Mouse (Mus musculus): ENCODE measurements around the gene Tctex1d4.

Tctex1d4 gene

DNA sequence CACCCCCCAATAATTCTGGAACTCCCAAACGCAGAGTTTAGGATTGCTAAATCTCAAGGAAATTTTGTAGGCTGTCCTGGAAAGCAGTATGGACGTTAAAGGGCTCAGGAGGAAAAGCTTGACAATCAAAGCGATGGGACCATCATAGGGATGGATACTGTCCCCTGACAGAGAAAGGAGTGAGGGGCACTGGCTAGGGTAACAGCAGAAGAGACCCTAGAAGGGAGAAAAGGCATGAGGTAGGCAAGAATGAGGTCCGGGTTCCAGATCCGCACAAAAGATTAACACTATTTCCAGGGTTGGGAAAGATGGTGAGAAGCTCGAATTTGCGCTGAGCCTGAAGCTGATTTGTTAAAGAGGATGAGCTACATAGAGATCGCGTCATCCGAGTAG lies 6.5 kb upstream of the Tctex1d4 start:
- no peak for DNase-seq (ENCODE audit: low spot score in 2 of 2)

- DNase-seq (ENCODE audit: low spot score in 2 of 2), result peak; percentile 83 to 92
Observed at GRCm38 (mm10) chr4:117120445-117121414, 5.9 kb upstream of the Tctex1d4 start.

DNA sequence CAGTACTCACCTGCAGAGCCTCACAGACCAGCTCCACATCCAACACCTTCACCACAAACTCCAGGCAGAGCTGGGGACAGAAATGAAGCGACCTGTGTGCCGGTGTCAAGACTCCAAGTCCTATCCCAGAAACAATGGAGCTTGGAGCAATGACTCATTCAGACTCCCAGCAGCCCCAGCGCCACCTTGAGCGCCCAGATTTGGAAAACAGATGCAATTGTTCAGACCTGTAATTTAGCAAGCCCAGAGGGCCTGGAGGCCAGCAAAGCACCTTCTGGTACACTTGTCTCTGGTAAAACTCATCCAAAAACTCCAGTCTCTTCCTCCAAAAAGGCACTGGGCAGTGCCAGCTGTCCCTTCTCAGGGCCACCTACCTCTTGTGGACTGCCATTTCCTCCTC lies 4.4 kb upstream of the Tctex1d4 start:
- DNase-seq (ENCODE audit: low spot score in 2 of 2), result no peak

GRCm38 (mm10) chr4:117123546-117124217 lies 2.9 kb upstream of the Tctex1d4 start:
- DNase-seq (ENCODE audit: low spot score in 2 of 2), result no peak

DNA sequence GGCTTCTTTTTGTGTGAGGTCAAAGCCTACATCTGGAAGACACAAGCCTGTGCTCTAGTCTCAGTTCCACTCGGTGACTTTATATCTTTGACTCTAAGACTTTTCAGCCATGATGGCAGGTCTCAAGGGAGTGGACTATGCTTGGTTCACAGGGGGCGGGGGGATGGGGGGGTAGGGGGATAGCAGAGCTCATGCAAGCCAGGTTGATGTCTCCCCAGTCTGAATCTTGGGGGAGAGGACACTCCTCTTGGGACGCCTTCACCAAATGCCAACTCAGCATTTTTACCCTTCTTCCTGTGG lies 2.4 kb upstream of the Tctex1d4 start:
- no peak for DNase-seq (ENCODE audit: low spot score in 2 of 2)

DNA sequence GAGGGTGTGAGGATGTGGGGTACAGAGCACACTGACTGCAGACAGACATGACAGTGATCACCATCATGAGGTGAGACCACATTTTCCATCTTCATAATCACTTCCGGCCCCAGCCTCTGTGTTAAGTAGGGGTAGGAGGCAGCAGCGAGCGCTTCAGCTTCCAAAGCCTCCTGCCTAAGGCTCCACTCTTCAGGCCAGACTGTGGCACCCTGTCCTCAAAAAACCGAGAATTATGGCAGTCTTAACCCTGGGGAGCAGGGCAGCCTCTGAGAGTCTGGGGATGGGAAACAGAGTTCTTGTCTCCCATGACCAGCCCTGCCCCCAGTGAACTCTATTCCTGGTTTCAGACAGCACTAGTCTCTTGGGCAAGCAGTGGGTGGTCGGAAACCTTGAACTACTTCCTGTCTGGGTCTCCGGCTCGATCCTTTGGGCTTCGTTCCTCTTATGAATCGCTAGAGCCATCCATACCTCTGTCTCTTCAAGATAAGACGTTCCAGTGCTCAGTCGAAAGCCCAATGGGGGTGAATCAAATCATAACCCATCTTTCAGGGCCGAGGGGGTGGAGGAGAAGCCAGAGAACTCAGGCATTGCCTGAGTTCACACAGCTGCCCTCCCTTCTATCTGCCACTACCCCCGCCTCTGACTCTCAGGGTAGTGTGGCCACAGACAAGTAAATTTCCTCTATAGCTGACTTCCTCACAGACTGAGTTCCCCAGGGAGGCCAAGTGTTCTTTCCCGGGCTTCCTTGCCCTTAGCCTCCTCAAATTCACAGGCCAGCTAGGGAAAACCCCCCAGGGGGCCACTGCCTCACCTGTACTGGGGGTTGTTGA lies 1.9 kb upstream of the Tctex1d4 start:
- peak; percentile 70 to 77 for DNase-seq (ENCODE audit: low spot score in 2 of 2)

DNA sequence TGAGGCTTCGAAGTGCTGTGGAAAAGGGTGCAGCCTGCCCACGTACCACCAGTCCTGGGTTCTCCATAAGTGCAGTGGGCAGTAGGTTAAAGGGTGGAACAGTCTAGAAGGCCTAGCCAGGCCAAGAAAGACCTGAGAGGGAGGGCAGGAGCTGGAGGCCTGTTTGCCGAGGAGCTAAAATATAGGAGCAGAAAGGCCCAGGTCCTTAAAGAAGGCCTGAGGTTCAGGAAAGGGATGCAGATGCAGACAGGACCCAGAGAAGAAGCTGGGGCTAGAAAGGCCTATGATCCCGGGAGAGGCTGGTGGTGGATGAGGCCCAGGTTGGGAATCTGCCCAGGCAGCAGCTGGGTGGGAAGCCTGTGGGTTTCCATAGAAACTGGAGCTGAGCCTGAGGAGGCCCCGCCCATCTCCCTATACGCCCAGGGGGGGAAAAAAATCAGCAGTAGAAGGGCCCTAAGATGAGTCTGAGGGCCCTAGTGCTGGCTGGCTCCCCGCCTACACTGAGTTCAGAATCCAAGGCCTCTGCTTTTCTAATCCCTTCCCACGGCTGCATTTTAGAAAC lies 1.2 kb upstream of the Tctex1d4 start, which contains the start of gene Btbd19:
Btbd19 (minus strand) TSS at position 378 of the 562 bp plus-strand sequence.
- peak in 1 of 2 experiments; percentile 18 for DNase-seq (ENCODE audit: low spot score in 2 of 2)

GRCm38 (mm10) chr4:117125910-117126674 lies 502 bp upstream of the Tctex1d4 start:
- peak; percentile 62 for DNase-seq (ENCODE audit: low spot score in 2 of 2)

DNA sequence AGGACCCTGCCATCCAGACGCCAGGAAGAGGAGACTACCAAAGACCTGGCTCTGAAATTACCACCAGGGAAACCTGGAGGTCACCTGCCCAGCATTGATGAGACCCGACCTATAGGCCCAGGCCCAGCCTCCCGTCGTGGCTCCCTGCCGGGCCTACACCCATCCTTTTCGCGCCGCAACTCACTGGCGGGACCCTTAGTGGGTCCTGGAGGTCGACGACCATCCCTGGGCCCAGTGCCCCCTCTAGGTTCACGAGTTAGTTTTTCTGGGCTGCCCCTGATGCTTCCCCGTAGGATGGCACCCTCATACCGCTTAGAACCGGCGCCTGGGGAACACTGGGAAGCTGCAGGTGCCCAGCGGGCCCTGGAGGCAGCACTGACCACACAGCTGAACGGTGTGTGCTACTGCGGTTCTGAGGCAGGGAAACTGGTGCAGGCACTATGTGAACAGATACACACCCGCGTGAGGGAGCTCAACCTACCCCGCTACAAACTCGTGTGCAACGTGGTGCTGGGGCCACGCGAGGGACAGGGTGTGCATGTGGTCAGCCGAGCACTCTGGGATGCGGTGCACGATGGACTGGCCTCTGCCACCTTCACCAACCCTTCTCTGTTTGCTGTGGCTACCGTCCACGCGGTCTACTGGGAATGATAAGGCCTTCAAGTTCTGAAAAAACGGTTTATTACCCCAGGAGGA lies 1.5 kb downstream of the Tctex1d4 start:
- DNase-seq (ENCODE audit: low spot score in 2 of 2), result no peak

DNA sequence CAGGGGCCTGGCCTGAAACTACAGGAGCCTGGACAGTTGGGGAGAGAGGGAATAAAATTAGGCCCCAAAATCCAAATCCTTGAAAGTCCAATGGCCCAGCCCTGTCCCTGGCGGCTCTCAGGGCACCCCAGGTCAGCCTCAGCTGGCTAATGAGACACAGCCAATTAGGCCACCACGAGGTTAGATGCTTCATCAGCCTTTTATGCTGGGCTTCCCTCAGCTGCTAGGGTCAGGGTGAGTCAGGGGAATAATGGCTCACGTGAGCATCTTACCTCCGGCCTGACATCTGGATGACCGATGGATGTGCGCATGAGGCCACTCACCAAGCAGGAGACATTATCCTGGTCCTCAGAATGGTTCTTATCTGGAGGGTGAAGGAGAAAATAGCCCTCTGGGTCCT lies 4.2 kb downstream of the Tctex1d4 start:
- no peak for DNase-seq (ENCODE audit: low spot score in 2 of 2)

GRCm38 (mm10) chr4:117131198-117131597 lies 4.6 kb downstream of the Tctex1d4 start:
- no peak for DNase-seq (ENCODE audit: low spot score in 2 of 2)

- DNase-seq (ENCODE audit: low spot score in 2 of 2), result no peak
Observed at GRCm38 (mm10) chr4:117131890-117132793, 5.5 kb downstream of the Tctex1d4 start.

DNA sequence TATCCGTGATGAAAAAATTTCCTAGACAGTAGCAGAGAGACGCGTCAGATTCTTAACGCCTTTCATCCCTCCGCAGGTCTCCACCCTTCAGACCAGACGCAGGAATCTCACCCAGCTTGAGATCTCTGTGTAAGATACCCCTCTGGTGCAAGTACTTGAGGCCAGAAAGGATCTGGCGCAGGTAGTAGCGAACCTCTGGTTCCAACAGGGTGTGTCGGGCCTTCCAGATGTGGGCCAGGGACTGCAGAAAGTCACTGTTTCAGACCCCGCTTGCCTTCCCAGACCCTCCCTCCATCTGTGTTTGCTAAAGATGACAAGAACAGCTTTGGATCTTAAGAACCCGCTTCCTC lies 6.2 kb downstream of the Tctex1d4 start:
- DNase-seq (ENCODE audit: low spot score in 2 of 2), result no peak

- no peak for DNase-seq (ENCODE audit: low spot score in 2 of 2)
Observed at GRCm38 (mm10) chr4:117133366-117133796, 6.8 kb downstream of the Tctex1d4 start.

DNA sequence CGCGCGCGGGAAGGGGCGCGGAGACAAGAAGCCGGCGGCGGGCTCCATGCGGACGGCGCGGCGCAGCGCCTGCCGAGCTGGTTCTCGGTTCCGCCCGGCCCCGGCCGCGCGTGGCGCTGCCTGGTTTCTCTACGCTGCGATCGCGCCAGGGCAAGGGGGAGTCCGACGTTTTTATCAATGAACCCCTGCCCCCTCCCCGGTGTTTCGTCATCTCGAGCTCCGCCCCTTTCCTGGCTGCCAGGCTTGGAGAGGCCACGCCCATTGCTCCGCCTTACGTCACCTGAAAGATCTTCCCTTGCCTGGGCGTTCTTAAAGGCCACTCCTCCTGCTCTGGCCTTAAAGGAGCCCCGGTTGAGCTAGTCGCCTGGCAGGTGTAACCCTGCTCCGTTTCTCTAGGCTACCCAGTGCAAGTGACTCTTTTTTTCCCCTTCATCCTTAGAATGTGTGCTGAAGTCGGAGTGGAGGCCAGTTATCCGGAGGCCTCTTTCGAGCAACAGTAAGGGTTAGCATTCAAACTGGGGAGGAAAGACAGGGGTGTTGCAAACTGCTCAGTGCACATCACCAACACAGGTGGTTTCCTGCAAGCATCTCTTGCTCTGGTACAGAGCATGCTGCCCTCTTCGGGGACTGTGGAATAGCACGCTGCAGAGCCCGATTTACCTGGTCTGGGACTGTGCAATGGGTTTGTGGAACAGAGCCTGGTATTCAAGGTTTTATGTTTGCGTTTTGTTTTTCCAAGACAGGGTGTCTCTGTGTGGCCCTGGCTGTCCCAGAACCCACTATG lies 7.4 kb downstream of the Tctex1d4 start, which contains the start of gene Plk3:
Plk3 (minus strand) TSS at position 147 of the 784 bp plus-strand sequence.
- DNase-seq (ENCODE audit: low spot score in 2 of 2), result peak; percentile 95 to 96

DNA sequence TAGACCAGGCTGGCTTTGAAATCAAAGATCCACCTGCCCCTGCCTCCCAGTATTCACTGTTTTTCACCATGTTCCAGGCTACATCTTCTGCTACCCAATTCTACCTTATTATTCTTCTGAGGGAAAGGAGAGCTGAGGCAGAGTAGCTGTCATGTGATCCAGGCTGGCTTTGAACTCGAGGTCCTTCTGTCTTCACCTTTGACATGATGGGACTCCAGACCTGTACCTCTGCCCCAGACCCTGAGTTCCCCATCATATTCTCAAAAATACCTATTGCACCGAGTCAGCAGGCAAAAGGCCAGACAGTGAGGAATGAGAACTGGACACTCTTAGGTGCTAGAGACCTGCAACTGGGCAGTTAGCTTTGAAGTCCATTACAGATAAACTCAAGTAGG lies 8.0 kb downstream of the Tctex1d4 start:
- no peak for DNase-seq (ENCODE audit: low spot score in 2 of 2)

GRCm38 (mm10) chr4:117136034-117136433 lies 9.4 kb downstream of the Tctex1d4 start:
- no peak for DNase-seq (ENCODE audit: low spot score in 2 of 2)

Data from thymus, postnatal 10 days (tissue).